Mouse (Mus musculus): ENCODE results near the gene Olfr800.

Olfr800 gene

GRCm38 (mm10) chr10:129657394-129657793 is at the start of gene Olfr800:
TSS of gene Olfr800 (plus strand) at chr10:129657694.
- DNase-seq = no peak

- DNase-seq = no peak
Observed at GRCm38 (mm10) chr10:129612470-129612869, 45.0 kb upstream of the Olfr800 start, which contains the start of gene Olfr796. TSS of gene Olfr796 (minus strand) at chr10:129612570.

- peak; percentile 1 for DNase-seq
Observed at GRCm38 (mm10) chr10:129621724-129622123, 35.8 kb upstream of the Olfr800 start.

GRCm38 (mm10) chr10:129623251-129623650 is 34.2 kb upstream of the Olfr800 start:
- no peak for DNase-seq

- DNase-seq = no peak
Observed at GRCm38 (mm10) chr10:129627834-129628233, 29.7 kb upstream of the Olfr800 start, which contains the start of gene Olfr798. TSS of gene Olfr798 (minus strand) at chr10:129627934.

- no peak for DNase-seq
Observed at GRCm38 (mm10) chr10:129637184-129637583, 20.3 kb upstream of the Olfr800 start, which contains the start of gene Olfr799. TSS of gene Olfr799 (plus strand) at chr10:129637484.

GRCm38 (mm10) chr10:129651763-129652162 is 5.7 kb upstream of the Olfr800 start:
- DNase-seq = no peak

GRCm38 (mm10) chr10:129673765-129674164 is 16.3 kb downstream of the Olfr800 start, which contains the start of gene Olfr801:
TSS of gene Olfr801 (minus strand) at chr10:129673865.
- DNase-seq = no peak

GRCm38 (mm10) chr10:129688069-129688468 is 30.6 kb downstream of the Olfr800 start, which contains the start of gene Olfr802:
TSS of gene Olfr802 (minus strand) at chr10:129688169.
- no peak for DNase-seq

GRCm38 (mm10) chr10:129694186-129694585 is 36.7 kb downstream of the Olfr800 start, which contains the start of gene Olfr803:
TSS of gene Olfr803 (minus strand) at chr10:129694286.
- no peak for DNase-seq

GRCm38 (mm10) chr10:129702910-129703309 is 45.4 kb downstream of the Olfr800 start, which contains the start of gene Olfr804:
TSS of gene Olfr804 (plus strand) at chr10:129703210.
- DNase-seq = no peak
